8 mouse cellular contexts compared by ENCODE assay signal in genomic region chr8:122917531-122918392, GRCm38 (mm10).
DNase-seq lines count a peak whose midpoint lies in the region; TF ChIP-seq lines count a peak whose summit lies in the region.
"Had no signal": no experiment of that assay in that cellular context is flagged by ENCODE, and none has a peak within 500 bp of the region (broad histone marks: within the 10 kb centered on the region; RNA-seq: fewer than 3 reads in every experiment).

No protein-coding gene starts in this region.

- peaks cover 26% of the 10 kb centered on the region for H3K4me1 ChIP-seq in limb, embryonic 10.5 days
- peaks cover 23% of the 10 kb centered on the region for H3K4me1 ChIP-seq in olfactory bulb, adult 2 months (ENCODE audit: control insufficient read depth, insufficient read depth, low read length)

- DNase-seq in left cerebral cortex, adult 2 months (ENCODE audit: extremely low spot score in 1 of 2, low spot score in 2 of 2): no peak
- DNase-seq in left cerebral cortex, postnatal 4 days: no peak
- DNase-seq in adipocyte (ENCODE audit: low spot score): peak; percentile 76
- peak; percentile 78 for DNase-seq in heart, adult 18-20 months
- DNase-seq in limb, embryonic 10.5 days (ENCODE audit: low spot score): no peak
- no peak for DNase-seq in right cerebral cortex, adult 2 months (ENCODE audit: low spot score in 2 of 2)

- H3K36me3 ChIP-seq in limb, embryonic 10.5 days: peaks cover 40% of the 10 kb centered on the region

- no peak for TF ChIP-seq CTCF in left cerebral cortex, adult 2 months (IDR thresholded peaks at IDR 0.05)
- TF ChIP-seq CTCF in olfactory bulb, adult 2 months (IDR thresholded peaks at IDR 0.05; ENCODE audit: insufficient read depth, low read depth, low read length): no peak

- intact Hi-C loops in left cerebral cortex, adult 2 months (cut with DNase I): no loop called here
- intact Hi-C loops in left cerebral cortex, postnatal 4 days (cut with DNase I): no loop called here

- WGBS in limb, embryonic 10.5 days: 59% methylated on average over 11 of the region's 11 CpGs
- WGBS in olfactory bulb, adult 2 months: 25% methylated on average over 11 of the region's 11 CpGs

- H3K27ac ChIP-seq in left cerebral cortex, adult 2 months: peak overlapping the region; percentile 50
- H3K27ac ChIP-seq in limb, embryonic 10.5 days: peak overlapping the region; percentile 26; the same call in 1 of the 2 replicates
- H3K27ac ChIP-seq in olfactory bulb, adult 2 months (ENCODE audit: insufficient read depth, low read depth, low read length): peak overlapping the region; percentile 27; the same call in 1 of the 2 replicates
- H3K27ac ChIP-seq: neural tube, embryonic 12.5 days had no signal

- TF ChIP-seq POLR2A in olfactory bulb, adult 2 months (IDR thresholded peaks at IDR 0.05; ENCODE audit: insufficient read depth, low read depth, low read length): no peak

- no peak overlapping the region for H3K4me3 ChIP-seq in left cerebral cortex, adult 2 months
- H3K4me3 ChIP-seq in limb, embryonic 10.5 days: no peak overlapping the region
- no peak overlapping the region for H3K4me3 ChIP-seq in olfactory bulb, adult 2 months (ENCODE audit: insufficient read depth, low read depth, low read length)
- H3K4me3 ChIP-seq: neural tube, embryonic 12.5 days had no signal

- no peaks in the 10 kb centered on the region for H3K9me3 ChIP-seq in limb, embryonic 10.5 days (replicated peaks)
- H3K9me3 ChIP-seq: neural tube, embryonic 12.5 days had no signal

- H3K27me3 ChIP-seq in limb, embryonic 10.5 days (ENCODE audit: low read depth, poor library complexity, severe bottlenecking): no peaks in the 10 kb centered on the region
- H3K27me3 ChIP-seq: neural tube, embryonic 12.5 days had no signal

Comparison
In these comparisons a context has a peak if more than half of its experiments do, and no peak if none do; other contexts are left out.
1. DNase-seq: peak in adipocyte (single experiment) and heart, adult 18-20 months (2 of 2); none in left cerebral cortex, adult 2 months (0 of 2), left cerebral cortex, postnatal 4 days (single experiment), limb, embryonic 10.5 days (single experiment) and right cerebral cortex, adult 2 months (0 of 2).
2. Peak in every context shown above with its lines, with median percentiles within 50 percentile points of each other: H3K27ac ChIP-seq.